In genomic region chr9:103432122-103432778, GRCm38 (mm10) we compare ENCODE assay signal across 8 mouse cellular contexts. TPM values are rescaled to one million over a fixed set of nuclear protein-coding genes. Genes with fewer than 3 reads are reported as not detected.
DNase-seq lines count a peak whose midpoint lies in the region; ATAC-seq and TF ChIP-seq lines count a peak whose summit lies in the region.

No protein-coding gene starts in this region.

- no peak overlapping the region for H3K9ac ChIP-seq in kidney, embryonic 15.5 days
- H3K9ac ChIP-seq in limb, embryonic 13.5 days = 0 out of 2 replicates have a peak overlapping the region, but pooled peaks have one; percentile 14
- H3K9ac ChIP-seq in hindbrain, embryonic 12.5 days = no peak overlapping the region

- no peak for TF ChIP-seq CTCF in embryonic fibroblast, embryonic 13.5 days (IDR thresholded peaks at IDR 0.05; ENCODE audit: borderline replicate concordance, insufficient read depth, low read length)

- no peak for DNase-seq in kidney, adult 8-10 months
- DNase-seq in CD4-positive, CD25-positive, alpha-beta regulatory T cell, adult 2 months (ENCODE audit: low read depth, low spot score) = peak; percentile 20
- no peak for DNase-seq in embryo, embryonic 10.5 days (ENCODE audit: low spot score)

- no peaks in the 10 kb centered on the region for H3K9me3 ChIP-seq in kidney, embryonic 15.5 days (replicated peaks)
- no peaks in the 10 kb centered on the region for H3K9me3 ChIP-seq in limb, embryonic 13.5 days
- H3K9me3 ChIP-seq in hindbrain, embryonic 12.5 days (replicated peaks) = no peaks in the 10 kb centered on the region

- H3K27me3 ChIP-seq in kidney, embryonic 15.5 days = no peaks in the 10 kb centered on the region
- no peaks in the 10 kb centered on the region for H3K27me3 ChIP-seq in limb, embryonic 13.5 days
- H3K27me3 ChIP-seq in hindbrain, embryonic 12.5 days = no peaks in the 10 kb centered on the region

- no peak overlapping the region for H3K4me3 ChIP-seq in kidney, embryonic 15.5 days (replicated peaks)
- no peak overlapping the region for H3K4me3 ChIP-seq in embryonic fibroblast, embryonic 13.5 days (ENCODE audit: insufficient read depth, low read length)
- no peak overlapping the region for H3K4me3 ChIP-seq in limb, embryonic 13.5 days
- no peak overlapping the region for H3K4me3 ChIP-seq in hindbrain, embryonic 12.5 days

- 0 out of 2 replicates have a peak, but pooled peaks have one; percentile 26 for ATAC-seq in kidney, embryonic 15.5 days (replicated peaks; ENCODE audit: low FRiP score)
- peak; percentile 70 for ATAC-seq in limb, embryonic 13.5 days (ENCODE audit: low FRiP score, low read depth)
- no peak for ATAC-seq in megakaryocyte progenitor cell, adult 5-6 weeks (replicated peaks; ENCODE audit: poor library complexity)
- ATAC-seq in hindbrain, embryonic 12.5 days (ENCODE audit: low FRiP score) = no peak

- no peak overlapping the region for H3K27ac ChIP-seq in kidney, embryonic 15.5 days
- H3K27ac ChIP-seq in embryonic fibroblast, embryonic 13.5 days (ENCODE audit: insufficient read depth, low read length) = peak overlapping the region; percentile 15; the same call in 1 of the 2 replicates
- H3K27ac ChIP-seq in limb, embryonic 13.5 days = peak overlapping the region; percentile 72
- H3K27ac ChIP-seq in hindbrain, embryonic 12.5 days = no peak overlapping the region

- peaks cover 18% of the 10 kb centered on the region for H3K4me1 ChIP-seq in kidney, embryonic 15.5 days
- H3K4me1 ChIP-seq in embryonic fibroblast, embryonic 13.5 days (ENCODE audit: control insufficient read depth, insufficient read depth, low read length) = peaks cover 11% of the 10 kb centered on the region; the same call in 1 of the 2 replicates
- H3K4me1 ChIP-seq in limb, embryonic 13.5 days = peaks cover 22% of the 10 kb centered on the region
- H3K4me1 ChIP-seq in hindbrain, embryonic 12.5 days = peaks cover 6% of the 10 kb centered on the region; the same call in 1 of the 2 replicates

- 20% methylated on average over 13 of the region's 13 CpGs for WGBS in kidney, embryonic 15.5 days
- WGBS in limb, embryonic 13.5 days = 20% methylated on average over 13 of the region's 13 CpGs
- 66% methylated on average over 13 of the region's 13 CpGs for WGBS in hindbrain, embryonic 12.5 days

- no peak overlapping the region for H3K4me2 ChIP-seq in kidney, embryonic 15.5 days
- H3K4me2 ChIP-seq in limb, embryonic 13.5 days (replicated peaks) = peak overlapping the region; percentile 29
- no peak overlapping the region for H3K4me2 ChIP-seq in hindbrain, embryonic 12.5 days (replicated peaks)

- H3K36me3 ChIP-seq in kidney, embryonic 15.5 days = no peaks in the 10 kb centered on the region
- no peaks in the 10 kb centered on the region for H3K36me3 ChIP-seq in limb, embryonic 13.5 days
- no peaks in the 10 kb centered on the region for H3K36me3 ChIP-seq in hindbrain, embryonic 12.5 days

- no peak for TF ChIP-seq POLR2A in embryonic fibroblast, embryonic 13.5 days (IDR thresholded peaks at IDR 0.05; ENCODE audit: low read depth, low read length)

RNA-seq across cellular contexts. Expression of gene Bfsp2, which starts 48.0 kb away (rescaled TPM):
- polyA plus RNA-seq in kidney, embryonic 15.5 days (2015; fragmentation: Nextera tagmentation; extraction: Ambion mirVana) = 0.27 and 0.37 TPM in 2 replicates
- not detected in 2 replicates for polyA plus RNA-seq in embryonic fibroblast, embryonic 13.5 days (2011; ENCODE audit: insufficient read length, low read depth, missing spikeins)
- 2.3 and 2.8 TPM in 2 replicates for polyA plus RNA-seq in limb, embryonic 13.5 days (2015; fragmentation: Nextera tagmentation; extraction: Ambion mirVana)
- total RNA-seq in megakaryocyte progenitor cell, adult 5-6 weeks (2015) = 0.69 TPM in 1 of 2 replicates, not detected in the other
- total RNA-seq in megakaryocyte progenitor cell, adult 5-6 weeks (2017) = 0.62 and 2.1 TPM in 2 replicates
- 2.1 and 2.2 TPM in 2 replicates for polyA plus RNA-seq in hindbrain, embryonic 12.5 days (2016; fragmentation: Nextera tagmentation; extraction: Ambion mirVana)

Comparison
In these comparisons a context has a peak if more than half of its experiments do, and no peak if none do; other contexts are left out.
1. ATAC-seq: peak in kidney, embryonic 15.5 days (single experiment) and limb, embryonic 13.5 days (single experiment); none in megakaryocyte progenitor cell, adult 5-6 weeks (single experiment) and hindbrain, embryonic 12.5 days (single experiment).
2. H3K27ac ChIP-seq: peak in embryonic fibroblast, embryonic 13.5 days (single experiment) and limb, embryonic 13.5 days (single experiment); none in kidney, embryonic 15.5 days (single experiment) and hindbrain, embryonic 12.5 days (single experiment).